Mouse (Mus musculus) ES-Bruce4 (cell line): ENCODE measurements around the gene Bahd1.

ENCODE experiments used
- CTCF ChIP-seq: IDR thresholded peaks from one replicate; pipeline ENCODE4 v1.8.1; 2011; ENCODE audit warnings: low read depth, low read length
- POLR2A ChIP-seq: IDR thresholded peaks from one replicate; pipeline ENCODE4 v1.8.1; 2011; ENCODE audit warnings: low read length; ENCODE audit not compliant: insufficient read depth

DNA sequence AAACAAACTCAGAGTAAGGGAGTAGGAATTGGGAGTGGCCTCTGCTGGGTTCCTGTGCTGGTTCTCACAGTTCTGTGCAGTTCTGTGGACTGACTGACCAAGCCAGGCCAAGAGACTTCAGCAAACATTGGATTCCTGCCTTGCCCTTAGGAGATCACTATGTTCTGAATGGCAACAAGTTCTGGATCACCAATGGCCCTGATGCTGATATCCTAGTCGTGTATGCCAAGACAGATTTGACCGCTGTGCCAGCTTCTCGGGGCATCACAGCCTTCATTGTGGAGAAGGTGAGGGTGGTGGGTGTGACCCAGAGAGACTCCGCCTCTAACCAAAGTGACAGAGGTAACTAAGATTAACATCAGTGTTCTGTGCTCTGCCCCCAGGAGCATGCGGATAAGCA lies 27.2 kb upstream of the Bahd1 start:
- TF ChIP-seq CTCF: no peak
- TF ChIP-seq POLR2A: no peak
